Mouse (Mus musculus): ENCODE results near the gene Nav2.

The Nav2 gene

DNA sequence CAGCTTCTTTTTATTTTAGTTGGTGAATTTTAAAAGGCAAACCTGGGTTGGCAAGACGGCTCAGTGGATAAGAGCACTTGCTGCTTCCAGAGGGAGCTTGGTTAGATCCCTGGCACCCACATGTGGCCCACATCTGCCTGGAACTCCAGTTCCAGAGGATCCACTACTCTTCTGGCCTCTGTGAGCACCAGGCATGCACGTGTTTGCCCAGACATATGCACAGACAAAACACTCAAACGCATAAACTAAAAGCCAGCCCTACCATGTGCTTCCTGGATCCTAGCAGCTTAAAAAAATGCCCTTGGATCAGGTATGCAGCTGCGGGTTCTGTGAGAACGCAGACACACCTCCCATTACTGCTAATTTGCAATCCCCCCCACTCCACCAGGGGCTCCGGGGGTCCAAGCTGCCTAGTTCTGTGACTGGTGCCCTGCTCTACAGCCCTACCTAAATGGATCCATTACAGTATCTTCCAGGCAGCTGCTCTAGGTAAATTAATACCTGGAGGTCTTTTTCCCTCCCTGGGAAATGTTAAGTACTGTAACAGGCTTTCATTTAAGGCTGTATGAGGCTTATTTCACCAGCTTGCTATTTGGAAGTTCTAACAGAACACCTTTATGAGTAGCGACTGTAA, 603.4 kb downstream of the Nav2 start:
- CTCF ChIA-PET = no interaction called here

DNA sequence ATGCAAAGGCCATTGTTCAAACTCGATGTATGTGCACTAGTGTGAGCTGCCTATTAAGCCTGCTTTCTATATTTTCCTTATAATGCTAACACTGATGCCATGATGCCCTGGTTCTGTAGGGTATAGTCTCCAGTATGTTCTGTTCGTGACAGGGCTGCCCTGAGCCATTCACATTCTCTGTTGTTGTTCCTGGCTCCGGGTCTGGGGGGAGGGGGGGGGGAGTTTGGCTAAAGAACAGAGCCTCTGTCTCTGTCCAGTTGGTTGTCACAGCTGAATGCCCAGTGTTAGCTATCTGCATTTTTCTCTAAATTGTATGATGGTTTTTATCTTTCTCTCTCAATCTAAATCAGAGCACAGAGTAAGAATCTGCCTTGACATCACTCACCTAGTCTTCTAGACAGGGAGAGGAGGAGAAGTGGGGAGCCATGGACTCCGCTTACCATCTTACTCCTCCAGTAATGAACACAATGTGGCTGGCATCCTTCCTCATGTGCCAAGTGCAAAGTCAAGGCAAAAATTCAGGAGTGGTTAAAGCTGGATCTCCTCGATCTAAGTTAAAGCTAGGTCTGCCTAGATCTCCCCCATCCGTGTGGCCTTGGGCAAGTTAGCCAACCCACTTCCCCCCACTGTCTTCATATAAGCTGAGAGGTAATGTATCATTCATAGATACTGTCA, 605.4 kb downstream of the Nav2 start:
- CTCF ChIA-PET = no interaction called here

DNA sequence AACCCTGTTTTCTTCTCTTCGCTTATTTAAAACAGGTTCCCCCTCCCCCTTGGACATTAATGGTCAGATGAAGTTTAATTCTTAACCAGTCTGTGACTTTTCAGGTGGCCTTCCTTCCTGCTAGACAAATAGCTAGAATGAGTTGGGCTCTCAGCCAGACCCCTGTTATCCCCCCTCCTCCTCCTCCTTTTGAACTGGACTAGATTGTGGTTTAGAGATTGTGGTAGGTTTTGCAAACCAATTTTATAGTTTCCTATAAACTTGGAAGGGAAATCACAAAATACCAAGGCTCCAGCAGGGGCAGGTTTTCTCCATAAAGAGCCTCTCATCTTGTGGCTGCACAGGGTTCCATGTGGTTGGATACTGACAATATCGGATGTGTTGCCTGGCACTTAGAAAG, 606.5 kb downstream of the Nav2 start:
- CTCF ChIA-PET = no interaction called here

DNA sequence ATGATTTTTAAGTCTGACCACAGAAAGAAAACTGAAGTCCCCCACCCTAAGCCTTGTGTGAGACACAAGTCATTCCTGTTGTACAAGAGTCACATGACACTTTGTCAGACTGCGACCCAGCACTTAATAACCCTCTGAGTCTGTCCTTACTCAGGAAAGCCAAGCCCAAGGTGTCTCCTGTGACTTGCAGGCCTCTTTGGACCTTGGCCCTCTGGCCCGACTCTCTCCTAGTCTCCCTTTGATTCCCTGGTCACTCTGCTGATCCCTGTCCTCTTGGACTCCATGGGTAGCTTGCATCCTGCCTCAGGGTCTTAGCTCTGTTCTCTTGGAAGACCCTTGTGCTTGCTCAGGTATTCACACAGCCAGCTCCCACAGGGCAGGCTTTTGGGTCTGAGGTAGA, 612.0 kb downstream of the Nav2 start:
- CTCF ChIA-PET = no interaction called here

DNA sequence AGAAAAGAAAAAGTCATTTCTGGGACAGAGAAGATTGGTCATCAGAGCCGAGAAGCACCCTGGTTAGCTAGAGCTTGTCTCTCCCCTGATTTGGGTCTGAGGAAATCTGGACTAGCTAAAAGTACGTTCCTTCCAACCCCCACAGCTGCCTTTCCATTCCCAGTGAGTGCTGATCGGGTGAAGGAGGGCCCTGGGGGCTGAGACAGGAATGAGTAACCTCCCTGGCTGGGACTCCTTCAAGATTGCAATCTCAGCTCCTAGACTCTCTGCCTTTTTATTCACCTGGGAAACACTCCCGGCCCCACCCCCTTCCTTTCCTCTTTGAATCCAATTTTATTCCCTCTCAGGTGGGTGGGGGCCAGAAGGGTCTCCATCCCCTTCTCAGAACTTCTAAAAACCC, 612.8 kb downstream of the Nav2 start:
- CTCF ChIA-PET = no interaction called here

DNA sequence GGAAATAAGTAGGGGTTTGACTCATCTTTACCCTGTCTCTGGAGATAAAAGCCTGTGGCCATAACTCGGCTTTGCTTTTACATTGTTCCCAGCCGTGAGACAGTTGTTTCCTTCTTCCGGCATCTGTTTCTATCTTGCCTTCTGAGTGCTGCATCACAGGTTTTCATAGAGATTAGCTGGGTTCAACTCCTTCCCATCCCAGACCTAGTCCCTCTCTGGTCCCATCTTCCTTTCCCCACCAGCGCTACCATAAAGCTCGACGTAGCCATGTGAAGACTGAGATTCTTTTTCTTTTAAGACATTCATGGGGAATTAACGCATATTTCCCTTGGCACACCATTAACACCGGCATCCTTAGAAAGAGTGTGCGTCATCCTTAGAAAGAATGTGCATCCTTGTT, 613.5 kb downstream of the Nav2 start:
- CTCF ChIA-PET = no interaction called here

DNA sequence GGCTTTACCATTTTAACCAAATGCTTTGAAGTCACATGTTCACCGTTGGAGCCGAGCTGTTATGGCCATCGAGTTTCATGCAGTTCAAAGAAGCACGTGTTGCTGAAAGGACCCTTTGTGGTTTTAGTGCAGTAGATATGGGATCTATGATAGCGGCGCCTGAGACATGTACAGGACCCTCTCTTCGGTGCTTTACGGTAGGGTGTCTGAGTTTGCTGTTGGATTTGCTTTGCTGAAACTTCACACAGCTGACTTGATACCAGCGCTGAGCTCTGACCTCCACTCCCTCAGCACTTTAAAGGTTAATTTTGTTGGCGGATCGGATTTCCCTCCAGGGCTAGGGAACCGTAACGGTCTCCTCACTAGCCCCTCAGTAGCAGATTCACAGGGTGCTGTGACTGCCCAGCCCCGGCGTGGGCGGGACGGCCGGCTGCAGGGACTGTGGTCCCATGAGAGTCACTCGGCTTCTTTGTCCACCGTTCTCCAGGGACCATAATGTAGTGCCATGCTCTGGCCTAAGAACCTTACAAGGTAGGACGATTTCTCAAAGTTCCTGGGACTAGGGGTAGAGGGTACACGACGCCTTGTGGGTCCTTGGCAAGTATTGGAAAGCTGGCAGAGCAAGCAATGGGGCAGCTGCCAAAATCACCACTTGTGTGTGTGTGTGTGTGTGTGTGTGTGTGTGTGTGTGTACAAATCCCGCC, 614.0 kb downstream of the Nav2 start:
- CTCF ChIA-PET = no interaction called here

DNA sequence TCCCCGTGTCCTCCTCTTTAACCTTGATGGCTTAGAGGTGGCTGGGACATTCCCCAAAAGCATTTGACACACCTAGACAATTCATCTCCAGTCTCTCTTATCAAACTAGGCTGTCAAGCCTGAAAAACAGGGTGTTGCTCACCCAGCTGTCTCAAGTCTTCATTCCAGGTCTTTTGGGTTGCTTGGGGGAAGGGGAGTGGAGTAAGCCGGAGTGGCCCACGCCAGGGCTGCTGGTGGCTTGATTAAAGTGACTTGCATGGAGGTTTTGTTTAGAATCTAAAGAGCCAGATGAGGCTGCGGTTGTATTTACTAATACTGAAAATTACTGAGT, 614.6 kb downstream of the Nav2 start:
- CTCF ChIA-PET = no interaction called here

DNA sequence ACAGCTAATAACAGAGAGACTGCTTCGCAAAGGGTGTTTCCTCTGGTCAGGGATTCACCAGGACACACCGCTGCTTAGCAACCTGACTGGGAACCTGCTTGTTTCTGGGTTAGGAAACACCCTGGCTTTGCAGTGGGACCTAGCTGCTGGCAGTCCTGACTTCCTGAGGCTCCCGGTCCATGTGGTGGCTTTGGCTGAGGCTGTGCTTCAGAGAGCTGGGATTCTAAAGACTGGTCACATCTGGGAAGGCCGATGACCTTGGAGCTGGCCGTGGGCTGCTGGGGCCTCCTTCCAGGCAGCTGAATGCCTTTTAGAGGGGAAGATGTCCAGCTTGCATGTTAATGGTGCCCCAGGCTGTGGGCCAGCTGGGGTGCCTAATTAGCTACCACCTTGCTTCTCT, 615.2 kb downstream of the Nav2 start:
- CTCF ChIA-PET = no interaction called here

DNA sequence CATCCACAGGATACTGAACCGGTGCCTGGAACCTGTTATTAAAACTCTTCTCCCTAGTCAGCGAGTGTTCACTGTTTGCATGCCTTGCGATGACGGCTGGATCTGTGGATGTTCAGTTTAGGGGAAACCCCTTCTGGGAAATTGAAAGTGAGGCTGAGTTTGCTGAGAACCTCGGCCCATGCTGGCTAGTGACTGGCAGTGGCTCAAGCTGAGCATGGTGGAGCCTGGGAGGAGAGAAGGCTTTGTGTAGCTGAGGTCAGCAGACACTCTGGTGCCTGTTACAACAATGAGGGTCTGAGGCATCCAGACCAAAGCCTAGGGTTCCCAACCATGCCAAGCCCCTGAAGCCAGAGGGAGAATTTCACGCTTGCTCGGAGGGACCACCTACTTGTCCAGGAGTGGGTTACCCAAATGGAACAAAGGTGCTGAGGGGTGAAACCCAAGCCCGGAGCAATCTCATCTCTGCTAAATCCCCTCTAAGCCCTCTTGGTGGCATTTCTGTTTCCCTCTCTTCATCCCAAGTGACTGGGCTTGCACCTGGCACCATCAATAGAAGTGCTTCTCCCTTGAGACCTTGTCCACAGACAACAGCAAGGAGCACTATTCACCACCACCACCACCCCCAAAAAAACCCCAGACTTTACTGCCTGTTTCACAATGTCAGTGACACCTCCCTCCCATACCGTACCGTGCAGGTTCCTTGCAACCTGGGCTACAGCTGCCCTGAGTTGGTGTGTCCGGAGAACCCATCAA, 617.0 kb downstream of the Nav2 start:
- CTCF ChIA-PET = interaction anchor here (0.6 kb wide), 1 partner anchor 17 kb away, joined by 5 read pairs; no protein-coding TSS in a partner anchor

DNA sequence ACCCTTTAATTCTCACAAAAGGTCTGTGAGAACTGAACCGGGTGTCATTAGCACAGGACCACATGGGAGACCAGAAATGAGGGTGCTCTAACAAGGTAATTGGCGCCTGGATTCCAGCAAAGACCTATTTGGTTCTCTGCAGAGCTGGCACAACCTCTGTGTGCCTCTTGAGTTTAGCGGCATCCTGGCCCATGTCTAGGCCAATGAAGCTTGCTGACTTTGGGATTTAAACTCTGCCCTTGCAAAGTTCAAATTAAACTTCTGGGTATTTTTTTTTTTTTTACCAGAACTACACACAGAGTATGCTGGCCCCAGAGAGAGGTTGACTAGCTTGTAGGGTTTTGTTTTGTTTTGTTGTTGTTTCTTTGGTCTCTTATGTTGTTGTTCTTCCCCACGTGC, 617.6 kb downstream of the Nav2 start:
- CTCF ChIA-PET = no interaction called here

DNA sequence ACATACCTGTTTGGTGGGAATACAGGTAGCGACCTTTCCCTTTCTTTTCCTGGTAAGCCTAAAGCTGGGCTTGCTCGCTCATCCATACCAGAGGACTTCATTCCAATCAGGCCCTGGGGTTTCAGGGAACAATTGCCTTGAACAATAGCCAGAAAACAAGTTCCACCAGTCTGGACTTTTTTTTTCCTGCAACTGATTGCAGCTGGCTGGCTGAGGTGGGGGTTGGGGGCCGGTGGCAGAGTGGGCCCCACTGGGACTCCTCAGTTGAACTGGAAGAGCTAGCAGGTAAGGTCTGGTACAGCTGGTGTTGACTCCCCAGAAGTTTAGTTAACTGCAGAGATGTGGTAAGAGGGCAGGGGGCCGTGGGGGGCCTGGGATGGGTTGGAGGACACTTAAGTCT, 619.0 kb downstream of the Nav2 start:
- CTCF ChIA-PET = no interaction called here

DNA sequence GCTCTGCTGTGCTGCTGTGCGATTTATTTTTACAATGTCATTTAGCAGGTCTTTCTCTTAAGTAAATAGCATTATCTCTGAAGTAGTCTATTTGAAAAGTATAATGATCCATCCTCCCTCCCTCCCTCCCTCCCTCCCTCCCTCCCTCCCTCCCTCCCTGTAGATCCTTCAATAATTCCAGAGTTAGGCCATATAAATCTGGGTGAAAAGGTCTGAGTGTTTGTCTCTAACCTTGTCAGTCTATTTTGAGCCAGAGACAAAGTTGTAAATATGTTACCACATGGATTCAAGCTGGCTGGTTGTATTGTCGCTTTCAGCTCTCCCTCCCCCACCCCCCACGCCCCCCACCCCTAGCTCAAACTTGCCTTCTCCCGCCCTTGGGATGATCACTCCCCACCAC, 619.4 kb downstream of the Nav2 start:
- CTCF ChIA-PET = no interaction called here

DNA sequence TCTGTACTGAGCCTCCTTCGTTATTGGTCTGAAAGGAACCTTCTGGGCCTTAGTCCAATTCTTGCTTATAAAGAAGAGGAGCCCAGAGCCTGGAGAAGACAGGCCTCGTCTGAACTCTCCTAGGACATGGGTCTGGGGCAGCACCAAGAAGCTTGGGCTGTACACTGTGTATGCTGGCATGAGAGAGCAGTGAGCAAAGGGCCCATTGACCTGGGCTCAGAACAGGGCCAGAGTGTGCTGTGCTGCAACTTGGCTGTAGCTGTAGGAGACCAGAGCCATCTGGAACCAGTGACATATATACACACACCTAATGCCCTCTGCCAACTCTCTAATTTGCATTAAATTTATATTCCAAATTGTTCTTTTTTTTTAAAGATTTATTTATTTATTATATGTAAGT, 621.0 kb downstream of the Nav2 start:
- CTCF ChIA-PET = no interaction called here

DNA sequence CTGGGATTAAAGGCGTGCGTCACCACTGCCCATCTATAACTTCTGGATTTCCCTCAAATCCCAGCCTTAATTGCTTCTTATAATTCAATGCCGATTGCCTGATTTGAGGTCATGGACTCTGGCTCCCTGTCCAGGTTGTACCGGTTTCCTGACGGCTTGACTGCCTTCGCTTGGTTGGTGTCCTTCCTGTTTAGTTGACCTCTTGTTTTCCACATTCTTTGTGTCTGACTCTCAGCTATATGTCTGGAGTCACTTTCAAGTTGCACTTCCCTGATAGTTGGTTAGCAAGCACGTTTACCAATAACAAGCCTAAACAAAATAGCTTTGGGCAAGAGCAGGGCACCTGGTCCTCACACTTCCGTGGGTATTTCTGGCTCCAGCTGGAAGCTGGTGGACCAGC, 625.1 kb downstream of the Nav2 start:
- CTCF ChIA-PET = no interaction called here

DNA sequence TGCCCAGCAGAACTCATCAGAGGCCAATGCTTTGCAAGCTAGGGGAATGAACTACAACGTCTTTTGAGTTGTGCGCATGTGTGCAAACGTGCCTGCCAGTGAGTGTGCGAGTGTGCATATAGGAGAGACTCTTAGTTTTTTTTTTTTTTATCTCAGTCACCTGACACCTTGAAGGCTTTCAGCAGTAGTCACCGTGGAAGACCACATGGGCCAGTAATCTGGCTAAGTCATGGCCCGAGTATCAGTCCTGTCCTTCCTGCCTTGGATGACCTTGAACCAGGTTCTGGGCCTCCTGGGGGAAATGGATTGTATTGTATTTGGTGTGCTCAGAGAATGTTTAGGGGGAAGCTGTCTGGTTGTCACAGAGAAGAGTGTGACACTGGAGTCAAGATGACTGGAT, 625.7 kb downstream of the Nav2 start:
- CTCF ChIA-PET = no interaction called here

DNA sequence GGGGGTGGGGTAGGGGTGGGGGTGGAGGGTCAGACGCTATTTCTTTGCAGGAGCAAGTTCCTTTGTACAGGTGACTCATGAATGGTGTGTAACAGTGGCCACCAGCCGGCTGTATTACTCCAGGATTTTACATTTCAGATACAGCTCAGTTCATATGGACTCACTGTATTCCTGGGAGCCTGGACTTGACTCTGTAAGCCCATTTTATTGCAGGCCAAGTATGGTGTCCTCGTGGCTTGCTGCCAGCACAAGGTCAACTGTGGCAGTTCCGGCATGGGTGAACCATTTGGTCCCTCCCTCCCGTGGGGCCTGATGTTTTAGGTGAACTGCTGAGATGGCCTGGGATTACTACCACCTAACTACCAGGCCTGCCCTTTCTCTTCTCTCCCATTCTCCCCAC, 629.8 kb downstream of the Nav2 start:
- CTCF ChIA-PET = no interaction called here

DNA sequence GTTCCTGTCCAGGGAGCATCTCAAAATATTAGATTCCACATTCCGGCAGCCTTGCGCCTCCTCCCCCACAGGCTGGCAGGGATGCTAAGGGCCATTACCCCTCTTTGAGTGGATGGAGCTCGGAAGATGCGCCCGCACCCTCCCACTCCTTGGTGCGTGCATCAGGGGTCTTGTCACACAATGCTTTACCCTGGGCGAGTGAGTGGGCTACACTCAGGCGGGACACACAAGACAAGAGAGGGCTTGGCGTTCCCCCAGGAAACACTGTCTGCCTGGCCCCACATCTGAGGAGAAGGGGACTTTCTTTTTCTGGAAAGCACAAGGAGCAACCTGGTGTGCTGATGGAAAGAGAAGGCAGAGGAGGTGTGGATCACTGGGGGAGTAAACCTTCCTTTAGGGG, 631.7 kb downstream of the Nav2 start:
- CTCF ChIA-PET = no interaction called here

DNA sequence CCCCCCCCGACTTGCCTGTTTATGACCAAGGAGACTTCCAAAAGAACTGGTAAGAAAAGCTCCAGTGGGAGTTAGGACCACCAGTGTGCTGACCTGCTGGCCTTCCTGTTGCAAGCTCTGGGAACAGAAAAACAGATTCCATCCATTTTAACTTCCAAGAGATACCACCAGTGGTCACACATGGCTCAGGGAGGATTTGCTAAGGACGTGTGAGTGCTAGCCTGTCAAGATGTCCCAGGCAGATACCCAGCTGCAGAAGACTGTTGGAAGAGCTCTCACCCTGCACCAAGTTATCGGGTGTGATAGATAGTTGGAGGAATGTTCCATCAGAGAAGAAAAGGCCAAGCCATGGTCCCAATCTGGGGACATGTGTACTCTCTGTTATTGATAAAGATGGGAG, 633.6 kb downstream of the Nav2 start:
- CTCF ChIA-PET = interaction anchor here (0.5 to 0.6 kb wide), 2 partner anchors 17 to 74 kb away, joined by 5 to 8 read pairs; no protein-coding TSS in a partner anchor

DNA sequence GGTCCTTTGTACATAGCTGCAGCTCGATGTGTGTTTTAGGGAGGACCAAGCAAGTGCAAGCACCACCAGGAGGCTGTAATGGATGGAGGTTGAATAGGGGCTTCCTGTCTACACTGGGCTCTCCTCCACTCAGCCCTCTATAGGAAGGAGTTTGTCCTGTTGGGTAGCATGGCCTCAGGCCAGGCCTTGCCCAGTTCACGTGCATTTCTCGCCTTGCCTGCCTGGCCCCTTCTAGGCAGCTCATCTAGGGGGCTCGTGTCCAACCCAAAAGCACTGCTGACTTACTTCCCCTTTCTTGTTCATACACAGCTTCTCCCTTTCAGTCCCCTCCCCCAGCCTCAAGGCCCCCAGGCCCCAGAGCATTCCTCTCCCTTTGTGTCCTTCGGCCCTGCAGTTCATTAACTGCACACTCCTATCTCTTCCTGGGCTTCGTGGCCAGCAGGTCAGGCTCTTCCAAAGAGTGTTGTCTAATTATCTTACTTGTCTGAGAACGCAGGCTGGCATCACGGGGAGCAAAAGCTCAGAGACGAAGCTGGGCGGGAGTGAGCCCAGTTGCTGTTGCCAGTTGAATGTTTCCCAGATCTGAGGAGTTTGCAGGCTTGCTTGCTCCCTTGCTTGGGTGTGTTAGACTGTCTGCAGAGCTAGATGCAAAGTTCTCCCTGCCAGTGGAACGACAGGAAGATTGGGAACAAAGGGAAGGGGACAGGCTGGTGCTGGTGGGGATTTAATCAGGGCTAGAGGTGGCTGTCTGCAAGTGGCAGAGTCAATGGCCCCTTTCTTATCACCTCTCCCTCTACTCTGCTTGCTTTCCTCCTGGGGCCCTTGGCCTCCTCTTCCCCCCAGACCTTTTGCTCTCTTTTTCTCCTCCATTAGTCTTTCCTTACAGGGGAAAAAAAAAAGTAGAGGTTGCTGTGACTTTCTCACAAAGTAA, 636.5 kb downstream of the Nav2 start:
- CTCF ChIA-PET = no interaction called here

DNA sequence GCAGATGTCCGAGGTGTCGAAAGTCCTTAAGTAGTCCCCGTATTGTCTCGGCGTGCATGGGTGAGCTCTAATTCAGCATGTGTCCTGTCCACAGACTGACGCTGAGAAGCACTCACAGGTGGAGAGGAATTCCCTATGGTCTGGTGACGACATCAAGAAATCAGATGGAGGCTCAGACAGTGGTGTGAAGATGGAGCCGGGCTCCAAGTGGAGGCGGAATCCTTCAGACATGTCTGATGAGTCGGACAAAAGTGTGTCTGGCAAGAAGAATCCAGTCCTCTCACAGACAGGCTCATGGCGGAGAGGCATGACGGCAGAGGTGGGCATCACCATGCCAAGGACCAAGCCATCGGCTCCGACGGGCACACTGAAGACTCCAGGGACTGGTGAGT, 637.2 kb downstream of the Nav2 start:
- CTCF ChIA-PET = no interaction called here

DNA sequence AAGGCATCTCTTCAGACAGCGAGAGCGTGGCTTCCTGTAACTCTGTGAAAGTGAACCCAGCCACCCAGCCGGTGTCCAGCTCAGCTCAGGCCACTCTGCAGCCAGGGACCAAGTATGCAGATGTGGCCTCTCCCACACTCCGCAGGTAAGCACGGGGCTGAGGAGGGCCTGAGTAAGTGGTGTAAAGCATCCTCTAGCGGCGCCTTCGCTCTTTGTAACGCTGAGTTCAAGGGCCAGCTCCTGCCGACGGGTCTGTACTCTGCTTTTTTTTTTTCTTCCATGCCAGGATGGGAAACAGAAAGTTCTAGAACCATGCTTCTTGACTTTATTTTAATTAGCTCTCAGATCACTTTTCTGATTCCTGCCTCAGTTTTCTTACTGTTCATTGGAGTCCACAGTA, 639.9 kb downstream of the Nav2 start:
- CTCF ChIA-PET = interaction anchor here (0.6 kb wide), 1 partner anchor 29 kb away, joined by 3 read pairs; no protein-coding TSS in a partner anchor

All from spleen, embryonic (tissue).